Comparison of ENCODE assay signal across 11 mouse cellular contexts in the genomic region with DNA sequence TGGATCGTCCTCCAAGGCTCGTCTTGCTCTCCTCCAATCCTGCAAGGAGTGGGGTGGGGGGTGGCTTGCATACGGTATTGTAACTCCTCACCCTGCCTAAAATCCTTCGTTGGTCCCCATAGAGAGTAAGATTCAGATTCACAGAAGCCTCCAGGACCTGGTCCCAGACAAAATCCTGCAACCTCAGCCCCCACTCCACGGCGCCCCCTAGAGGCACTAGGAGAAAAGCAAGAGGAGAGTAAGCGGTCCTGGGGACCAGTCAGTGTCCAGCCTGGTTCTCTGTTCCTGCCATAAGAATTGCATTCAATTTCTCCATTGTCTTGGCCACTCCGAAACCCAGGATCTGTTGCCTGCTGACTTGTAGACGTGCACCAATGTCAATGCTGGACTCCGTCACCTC. TPM values are rescaled to one million over a fixed set of nuclear protein-coding genes. Genes with fewer than 3 reads are reported as not detected.
A peak's percentile ranks its signal among the peaks of the same experiment; 100 is the strongest.
DNase-seq lines count a peak whose midpoint lies in the region; ATAC-seq and TF ChIP-seq lines count a peak whose summit lies in the region.
"Had no signal": no experiment of that assay in that cellular context is flagged by ENCODE, and none has a peak within 500 bp of the region (broad histone marks: within the 10 kb centered on the region; RNA-seq: fewer than 3 reads in every experiment).

No protein-coding gene starts in this region.

- no peak for ATAC-seq in midbrain, postnatal 0 days (ENCODE audit: low FRiP score)
- no peak for ATAC-seq in G1E (ENCODE audit: extremely low read depth, insufficient number of reproducible peaks, low FRiP score, poor library complexity, severe bottlenecking)
- ATAC-seq in erythroblast, adult 5-6 weeks (replicated peaks; ENCODE audit: low FRiP score, poor library complexity, severe bottlenecking) = peak; percentile 47; the same call in 1 of the 2 replicates

- H3K4me2 ChIP-seq in midbrain, postnatal 0 days (ENCODE audit: low read depth, low read length, poor library complexity, severe bottlenecking) = no peak overlapping the region
- H3K4me2 ChIP-seq: midbrain, embryonic 11.5 days; neural tube, embryonic 12.5 days had no signal

- WGBS in midbrain, postnatal 0 days = 55% methylated on average over 10 of the region's 10 CpGs
- WGBS in midbrain, embryonic 10.5 days = 57% methylated on average over 10 of the region's 10 CpGs

- no peaks in the 10 kb centered on the region for H3K4me1 ChIP-seq in midbrain, postnatal 0 days (ENCODE audit: insufficient read depth, low read length)
- H3K4me1 ChIP-seq in midbrain, embryonic 10.5 days = peaks cover 19% of the 10 kb centered on the region
- no peaks in the 10 kb centered on the region for H3K4me1 ChIP-seq in G1E (ENCODE audit: insufficient read depth, low read depth, low read length)

- intact Hi-C loops in heart, postnatal 10 days (cut with DNase I) = no loop called here

- no peak overlapping the region for H3K27ac ChIP-seq in midbrain, postnatal 0 days (ENCODE audit: low read depth, low read length)
- no peak overlapping the region for H3K27ac ChIP-seq in midbrain, embryonic 10.5 days (replicated peaks)
- H3K27ac ChIP-seq: neural tube, embryonic 12.5 days had no signal

- no peak overlapping the region for H3K9ac ChIP-seq in midbrain, postnatal 0 days (replicated peaks; ENCODE audit: low read length, poor library complexity, severe bottlenecking)
- H3K9ac ChIP-seq: neural tube, embryonic 12.5 days had no signal

- peaks cover 14% of the 10 kb centered on the region for H3K36me3 ChIP-seq in midbrain, postnatal 0 days (ENCODE audit: insufficient read depth, low read length)
- H3K36me3 ChIP-seq in midbrain, embryonic 10.5 days = peaks cover 56% of the 10 kb centered on the region
- H3K36me3 ChIP-seq in G1E (replicated peaks) = no peaks in the 10 kb centered on the region

- H3K4me3 ChIP-seq in midbrain, postnatal 0 days (ENCODE audit: low read depth, low read length) = no peak overlapping the region
- H3K4me3 ChIP-seq in midbrain, embryonic 10.5 days = no peak overlapping the region
- H3K4me3 ChIP-seq in G1E (ENCODE audit: low read depth, low read length) = no peak overlapping the region
- H3K4me3 ChIP-seq: neural tube, embryonic 12.5 days had no signal

- peak; percentile 53 for TF ChIP-seq CTCF in midbrain, postnatal 0 days (IDR thresholded peaks at IDR 0.05)
- TF ChIP-seq CTCF in G1E (IDR thresholded peaks at IDR 0.05; ENCODE audit: low read depth, low read length) = 0 out of 2 replicates have a peak, but pooled peaks have one; percentile 17

- peak; percentile 26 for DNase-seq in heart, postnatal 4 days
- DNase-seq in heart, postnatal 10 days = no peak
- no peak for DNase-seq in midbrain, postnatal 0 days (ENCODE audit: low spot score)
- DNase-seq in midbrain, embryonic 10.5 days (ENCODE audit: low spot score) = no peak
- DNase-seq in G1E (ENCODE audit: low spot score) = no peak
- DNase-seq in right cerebral cortex, postnatal 4 days = no peak
- DNase-seq in ovary, postnatal 14 days (ENCODE audit: low spot score) = no peak
- DNase-seq: right cerebral cortex, postnatal 25 days had no signal

- H3K27me3 ChIP-seq in midbrain, postnatal 0 days (ENCODE audit: insufficient read depth, low read length) = no peaks in the 10 kb centered on the region
- no peaks in the 10 kb centered on the region for H3K27me3 ChIP-seq in midbrain, embryonic 10.5 days (ENCODE audit: low read depth, poor library complexity, severe bottlenecking)
- peaks cover 19% of the 10 kb centered on the region for H3K27me3 ChIP-seq in G1E (ENCODE audit: insufficient read depth, low read length)
- H3K27me3 ChIP-seq: neural tube, embryonic 12.5 days had no signal

- no peaks in the 10 kb centered on the region for H3K9me3 ChIP-seq in midbrain, postnatal 0 days (ENCODE audit: low read length)
- H3K9me3 ChIP-seq in midbrain, embryonic 10.5 days (replicated peaks) = no peaks in the 10 kb centered on the region
- H3K9me3 ChIP-seq in G1E (replicated peaks) = no peaks in the 10 kb centered on the region
- H3K9me3 ChIP-seq: neural tube, embryonic 12.5 days had no signal

RNA-seq across cellular contexts. Expression of a gene that starts 10.2 kb away (rescaled TPM):
- 100 to 1,000 TPM; 111 to 115 TPM for total RNA-seq in heart, postnatal 4 days (2021)
- 10 to 100 TPM; 74.8 to 86.4 TPM for total RNA-seq in heart, postnatal 10 days (2021)
- 52.3 and 58.5 TPM in 2 replicates for total RNA-seq in midbrain, postnatal 0 days (2014; rRNA removed)
- polyA plus RNA-seq in midbrain, postnatal 0 days (2015; fragmentation: Nextera tagmentation; extraction: Ambion mirVana) = 46.4 and 52.7 TPM in 2 replicates
- 66.1 and 69.7 TPM in 2 replicates for polyA plus RNA-seq in midbrain, embryonic 10.5 days (2016; fragmentation: Nextera tagmentation; extraction: Ambion mirVana)
- total RNA-seq in G1E (2014; fragmentation: Nextera tagmentation) = 5.3 TPM in 1 of 2 replicates, not detected in the other
- total RNA-seq in G1E (2017) = not detected in 2 replicates
- polyA plus RNA-seq in G1E (2012) = 0.02 TPM in 1 of 2 replicates, not detected in the other
- total RNA-seq in erythroblast, adult 5-6 weeks (2015; ENCODE audit: low replicate concordance) = 43.8 and 45.6 TPM in 2 replicates
- 29.6 and 38.4 TPM in 2 replicates for total RNA-seq in erythroblast, adult 5-6 weeks (2017; ENCODE audit: low replicate concordance)

RNA-seq across cellular contexts. Expression of a gene that starts 52.7 kb away (rescaled TPM):
- total RNA-seq in heart, postnatal 4 days (2021) = 10 to 100 TPM; 26.4 to 33.4 TPM
- total RNA-seq in heart, postnatal 10 days (2021) = 10 to 100 TPM; 74.1 to 78.3 TPM
- 10.5 and 11.5 TPM in 2 replicates for total RNA-seq in midbrain, postnatal 0 days (2014; rRNA removed)
- 15.0 and 16.0 TPM in 2 replicates for polyA plus RNA-seq in midbrain, postnatal 0 days (2015; fragmentation: Nextera tagmentation; extraction: Ambion mirVana)
- polyA plus RNA-seq in midbrain, embryonic 10.5 days (2016; fragmentation: Nextera tagmentation; extraction: Ambion mirVana) = 2.8 and 5.8 TPM in 2 replicates
- total RNA-seq in G1E (2014; fragmentation: Nextera tagmentation) = 44.1 and 75.5 TPM in 2 replicates
- 24.6 and 25.4 TPM in 2 replicates for total RNA-seq in G1E (2017)
- polyA plus RNA-seq in G1E (2012) = 8.2 and 10.4 TPM in 2 replicates
- total RNA-seq in erythroblast, adult 5-6 weeks (2015; ENCODE audit: low replicate concordance) = 604 and 645 TPM in 2 replicates
- 495 and 623 TPM in 2 replicates for total RNA-seq in erythroblast, adult 5-6 weeks (2017; ENCODE audit: low replicate concordance)

Comparison
In these comparisons a context has a peak if more than half of its experiments do, and no peak if none do; other contexts are left out.
1. RNA of a gene that starts 52.7 kb away (total RNA-seq): 495 to 645 TPM in erythroblast, adult 5-6 weeks; 74.1 to 78.3 TPM in heart, postnatal 10 days, 24.6 to 75.5 TPM in G1E, 26.4 to 33.4 TPM in heart, postnatal 4 days and 10.5 to 11.5 TPM in midbrain, postnatal 0 days; every median in the first group is over 4 times any median in the second.